Mouse (Mus musculus) kidney, postnatal 25 days (tissue): ENCODE measurements at regions not wholly inside any gene's neighbourhood (a gene's known extent, or its start where the extent isn't known, plus 50 kb on each side); places are given as distances from the start of the nearest gene placed in this dataset.

Source experiments
- DNase-seq, 2 experiments: peaks; one replicate each; pipeline ENCODE4 v3.0.0; 2021; ENCODE audit warnings: mixed read lengths in 2 of 2

DNA sequence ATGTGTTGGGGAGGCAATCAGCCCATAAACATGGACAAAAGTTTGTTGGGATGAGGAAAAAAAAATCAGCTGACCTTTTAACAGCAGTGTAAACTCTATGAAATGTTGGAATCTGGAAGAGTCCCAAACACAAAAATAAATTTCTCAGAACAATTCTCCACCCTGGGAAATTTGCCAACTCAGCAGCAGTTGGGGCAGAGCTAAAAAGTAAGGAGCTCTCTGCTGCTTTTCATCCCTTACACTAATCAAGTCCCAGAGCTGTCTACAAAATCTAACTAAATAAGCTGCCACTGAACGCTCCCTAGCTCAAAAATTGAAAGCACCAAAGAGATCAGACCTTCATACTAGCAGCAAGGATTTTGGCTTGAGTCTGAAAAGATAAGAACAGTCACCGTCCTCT lies 176.6 kb upstream of the Egflam start:
- DNase-seq: no peak

DNA sequence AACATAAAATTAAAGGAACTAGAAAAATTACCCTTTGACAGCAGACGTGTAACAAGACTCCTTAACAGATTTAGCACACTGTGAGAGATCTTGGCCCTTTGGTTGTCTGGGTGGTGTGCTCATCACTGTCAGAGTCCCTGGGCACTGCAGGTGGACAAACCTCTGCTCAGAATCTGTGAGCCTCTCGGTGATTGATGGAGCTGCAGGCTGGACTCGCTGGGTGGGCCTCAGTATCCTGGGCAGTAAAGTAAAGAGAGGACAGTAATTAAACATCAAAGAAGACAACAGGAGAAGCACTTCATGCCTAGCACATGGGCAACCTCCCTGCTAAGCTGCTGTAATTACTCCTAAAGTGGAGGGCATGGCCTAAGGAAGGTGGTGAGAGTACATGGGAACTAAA lies 180.2 kb upstream of the Egflam start:
- DNase-seq: no peak

DNA sequence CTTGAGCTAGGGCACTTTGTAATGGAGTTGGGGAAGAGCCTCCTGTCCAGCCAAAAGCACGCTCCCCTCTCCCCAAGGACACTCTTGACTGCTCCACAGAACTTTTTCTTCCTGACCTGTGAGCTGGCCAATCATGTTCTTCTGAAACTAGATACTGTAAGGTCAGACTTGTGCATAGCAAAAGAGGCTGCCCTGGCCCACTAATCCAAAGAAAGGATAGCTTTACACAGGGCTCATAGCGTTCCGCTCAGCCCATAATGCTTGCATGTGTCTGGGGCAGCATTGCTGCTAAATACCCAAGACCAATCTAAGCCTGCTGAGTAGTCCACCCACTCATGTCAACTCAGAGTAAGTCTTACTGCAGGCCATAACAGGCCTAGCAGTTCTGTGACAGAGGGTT lies 189.0 kb upstream of the Egflam start:
- no peak for DNase-seq

GRCm38 (mm10) chr15:7591486-7591885 lies 193.3 kb upstream of the Egflam start:
- no peak for DNase-seq

- DNase-seq: no peak
Observed at GRCm38 (mm10) chr15:7597335-7597734, 199.1 kb upstream of the Egflam start.

- no peak for DNase-seq
Observed at GRCm38 (mm10) chr15:7597805-7598204, 199.6 kb upstream of the Egflam start.

- DNase-seq: no peak
Observed at GRCm38 (mm10) chr15:7601540-7601939, 203.3 kb upstream of the Egflam start.

DNA sequence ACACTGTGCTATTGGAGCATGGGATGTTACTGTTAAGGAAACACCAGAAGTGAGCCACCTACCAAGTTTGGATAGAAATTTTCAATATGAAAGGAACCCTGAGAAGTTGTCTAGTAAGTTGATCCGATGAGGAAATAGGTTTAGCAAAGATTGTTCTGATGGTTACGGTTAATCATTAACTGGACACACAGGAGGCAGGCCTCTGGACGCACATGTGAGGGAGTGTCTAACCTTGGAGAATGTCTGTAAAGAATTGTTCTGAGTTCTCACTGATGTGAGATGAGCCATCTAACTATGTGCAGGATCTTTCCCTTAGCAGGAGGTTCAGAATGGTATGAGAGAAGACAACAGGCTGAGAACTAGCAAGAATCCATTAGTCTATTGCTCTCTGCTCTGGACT lies 205.8 kb upstream of the Gdnf start:
- DNase-seq: no peak

GRCm38 (mm10) chr15:7617954-7618353 lies 192.7 kb upstream of the Gdnf start:
- DNase-seq: no peak

GRCm38 (mm10) chr15:7623026-7623425 lies 187.6 kb upstream of the Gdnf start:
- DNase-seq: peak in 1 of 2 experiments; percentile 3

DNA sequence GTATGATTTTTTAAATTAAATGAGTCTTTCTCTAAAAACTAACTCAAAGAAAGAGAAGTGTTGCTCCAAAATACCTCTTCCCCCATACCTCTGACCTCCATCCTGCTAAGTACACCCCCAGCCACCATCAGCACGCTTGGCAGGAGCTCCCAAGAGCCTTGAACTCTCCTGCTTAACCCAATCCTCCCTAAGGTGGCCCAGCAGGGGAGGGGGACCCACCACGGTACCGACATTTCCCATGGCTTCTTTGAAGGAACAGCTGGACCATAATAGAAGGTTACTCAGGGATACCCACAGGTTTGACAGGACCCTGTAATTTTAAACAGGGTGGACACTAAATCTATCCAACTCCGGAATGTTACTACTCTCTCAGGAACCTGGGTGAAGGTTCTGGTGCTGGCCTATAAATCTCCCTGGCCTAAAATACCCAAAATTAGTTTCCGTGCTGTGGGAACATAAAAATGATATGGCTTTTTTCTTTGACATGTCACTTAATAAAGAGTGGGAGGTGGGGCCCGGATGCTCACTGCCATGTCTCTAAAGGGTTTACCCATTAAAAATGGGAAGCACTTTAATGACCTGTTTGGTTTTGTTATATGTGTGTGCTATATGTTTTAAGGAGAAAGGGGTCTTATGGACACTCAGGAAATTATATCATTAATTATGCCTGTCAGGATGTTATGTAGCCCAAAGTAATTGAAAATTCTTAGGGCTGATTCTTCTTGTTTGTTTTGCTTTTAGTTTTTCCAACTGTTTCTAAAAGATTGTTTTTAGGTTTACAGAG lies 185.8 kb upstream of the Gdnf start:
- DNase-seq: no peak

DNA sequence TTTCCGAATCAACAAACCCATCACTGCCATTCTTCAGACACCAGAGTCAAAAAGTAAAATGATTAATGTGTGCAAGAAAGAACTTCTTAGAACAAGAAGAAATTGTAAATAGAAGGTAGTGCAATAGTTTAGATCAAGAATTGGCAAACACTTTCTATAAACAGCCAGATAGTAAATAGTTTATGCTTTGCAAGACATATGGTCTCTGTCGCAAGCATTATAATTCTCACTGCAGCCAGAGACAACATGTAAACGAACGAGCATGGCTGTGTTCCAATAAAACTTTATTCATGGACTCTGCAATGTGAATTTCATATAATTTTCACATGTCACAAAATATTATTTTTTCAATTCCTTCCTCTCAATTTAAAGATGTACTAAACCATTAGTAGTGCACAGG lies 180.8 kb upstream of the Gdnf start:
- DNase-seq: no peak

DNA sequence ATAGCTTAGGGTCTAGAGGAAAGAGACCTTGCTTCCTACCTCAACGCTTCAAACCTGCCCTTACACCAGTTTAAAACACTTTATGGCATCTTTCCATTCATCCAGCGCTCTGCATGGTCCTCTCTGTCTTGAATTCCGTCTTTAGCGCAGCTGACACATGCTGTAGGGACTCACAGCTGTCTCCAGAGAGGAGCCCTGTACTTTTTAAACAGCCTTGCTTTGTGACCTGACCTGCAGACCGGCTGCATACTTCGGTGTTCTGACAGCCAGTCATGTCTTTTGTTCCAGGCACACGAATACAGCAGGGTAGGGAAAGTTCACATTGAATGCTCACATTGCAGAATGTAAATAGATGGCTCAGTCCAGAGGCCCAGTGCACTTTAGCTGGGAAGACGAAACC lies 175.4 kb upstream of the Gdnf start:
- DNase-seq: no peak

DNA sequence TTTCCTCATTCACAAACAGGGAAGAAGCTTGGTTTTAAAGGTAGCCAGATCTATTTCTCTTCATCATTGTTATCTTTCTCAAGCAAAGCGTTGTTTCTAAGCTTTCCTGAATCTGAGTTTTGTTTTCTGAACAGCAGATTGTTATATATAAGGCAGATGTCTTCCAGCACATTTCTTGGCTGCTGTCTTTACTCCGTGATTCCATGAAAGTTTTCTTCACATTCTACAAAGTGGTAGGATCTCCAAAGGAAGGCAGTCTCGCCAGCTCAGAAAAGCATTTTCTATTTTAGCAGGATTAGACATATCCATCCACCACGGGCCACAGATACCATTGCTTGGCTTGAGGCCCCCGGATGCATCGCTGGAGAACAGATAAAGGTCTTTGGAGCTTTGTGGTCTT lies 171.2 kb upstream of the Gdnf start:
- no peak for DNase-seq

GRCm38 (mm10) chr15:7642075-7642474 lies 168.6 kb upstream of the Gdnf start:
- DNase-seq: no peak

GRCm38 (mm10) chr15:7650705-7651104 lies 159.9 kb upstream of the Gdnf start:
- no peak for DNase-seq

GRCm38 (mm10) chr15:7663888-7664287 lies 146.8 kb upstream of the Gdnf start:
- no peak for DNase-seq

DNA sequence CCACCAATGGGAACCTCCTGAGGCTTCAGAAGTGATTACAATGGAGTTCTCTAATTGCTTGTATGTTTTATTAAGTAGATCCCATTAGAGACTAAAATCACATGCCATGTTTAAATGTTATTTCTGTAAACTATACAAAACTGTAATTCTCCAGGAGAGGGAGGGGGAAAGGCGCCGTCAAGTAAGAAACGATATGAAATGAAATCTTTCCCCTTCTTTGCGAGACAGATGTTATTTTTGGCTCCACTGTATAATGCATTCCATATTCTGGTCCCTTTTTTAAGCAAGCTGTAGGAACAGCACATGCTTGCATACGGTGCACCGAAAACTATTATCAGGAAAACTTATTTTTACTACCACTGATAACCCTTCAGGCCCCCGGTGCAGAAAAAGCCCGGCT lies 141.0 kb upstream of the Gdnf start:
- DNase-seq: no peak

DNA sequence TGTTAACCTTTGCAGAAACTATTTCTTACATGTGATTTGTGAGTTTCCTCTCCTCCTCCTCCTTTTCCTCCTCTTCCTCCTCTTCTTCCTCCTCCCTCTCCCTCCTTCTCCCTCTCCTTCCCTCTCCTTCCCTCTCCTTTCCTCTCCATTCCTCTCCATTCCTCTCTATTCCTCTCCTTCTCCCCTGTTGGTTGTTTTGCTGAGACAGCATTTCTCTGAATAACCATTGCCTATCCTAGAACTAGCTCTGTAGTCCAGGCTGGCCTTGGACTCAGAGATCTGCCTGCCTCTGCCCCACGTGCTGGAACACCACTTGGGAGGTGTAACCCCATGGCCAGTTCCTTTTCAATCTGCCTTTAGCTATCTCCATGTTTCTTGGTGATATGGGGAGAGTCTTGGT lies 133.7 kb upstream of the Gdnf start:
- no peak for DNase-seq

DNA sequence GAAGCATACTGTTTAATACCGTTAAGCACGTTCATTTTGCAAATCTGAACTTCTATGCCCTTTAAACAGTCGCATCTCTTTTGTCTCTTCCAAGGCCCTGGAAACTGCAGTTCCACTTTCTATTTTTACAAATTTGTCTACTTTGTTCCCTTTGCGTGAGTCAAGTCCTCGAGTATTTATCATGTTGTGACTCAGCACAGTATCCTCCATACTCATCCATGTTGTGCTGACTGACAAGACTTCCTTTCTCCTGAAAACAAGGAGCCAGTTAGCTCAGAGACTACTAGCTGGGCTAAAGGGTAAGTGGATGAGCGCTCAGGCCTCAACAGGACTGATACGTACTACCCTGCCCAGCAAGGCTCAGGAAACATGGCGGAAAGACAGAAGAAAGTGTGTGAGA lies 131.9 kb upstream of the Gdnf start:
- no peak for DNase-seq

- DNase-seq: no peak
Observed at GRCm38 (mm10) chr15:7681011-7681410, 129.6 kb upstream of the Gdnf start.

DNA sequence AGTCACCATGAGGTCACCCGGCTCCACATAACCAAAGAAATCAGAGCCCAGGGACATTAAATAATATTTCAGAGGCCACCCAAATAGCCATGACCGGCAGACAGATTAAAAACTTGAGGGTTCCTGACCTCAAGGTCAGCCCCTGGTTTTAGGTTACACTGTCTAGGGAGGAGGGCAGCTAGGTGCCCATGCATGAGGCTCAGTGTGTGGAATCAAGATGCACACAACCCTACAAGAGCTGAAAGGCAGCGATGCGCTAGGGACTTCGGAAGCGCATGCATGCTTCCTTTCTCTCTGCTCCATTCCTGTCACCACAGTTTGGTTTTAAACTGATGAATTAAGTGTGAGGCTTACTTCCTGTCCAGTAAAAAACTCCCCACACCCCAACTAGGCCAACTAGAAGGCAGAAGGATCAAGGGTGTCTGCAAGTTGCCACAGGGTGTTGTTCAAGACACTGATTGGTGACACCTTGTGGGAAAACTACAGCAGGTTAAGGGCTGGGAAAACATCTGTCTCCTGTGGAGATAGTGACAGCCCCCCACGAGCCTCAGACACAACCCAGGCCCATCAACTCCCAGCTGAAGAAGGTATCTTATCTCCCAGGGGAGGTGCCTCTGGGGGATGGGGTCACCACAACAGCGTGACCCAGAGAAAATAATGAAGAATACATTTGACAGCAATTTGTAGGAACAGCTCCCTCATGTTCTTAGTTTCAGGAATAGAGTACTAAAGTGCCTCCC lies 127.2 kb upstream of the Gdnf start:
- no peak for DNase-seq

DNA sequence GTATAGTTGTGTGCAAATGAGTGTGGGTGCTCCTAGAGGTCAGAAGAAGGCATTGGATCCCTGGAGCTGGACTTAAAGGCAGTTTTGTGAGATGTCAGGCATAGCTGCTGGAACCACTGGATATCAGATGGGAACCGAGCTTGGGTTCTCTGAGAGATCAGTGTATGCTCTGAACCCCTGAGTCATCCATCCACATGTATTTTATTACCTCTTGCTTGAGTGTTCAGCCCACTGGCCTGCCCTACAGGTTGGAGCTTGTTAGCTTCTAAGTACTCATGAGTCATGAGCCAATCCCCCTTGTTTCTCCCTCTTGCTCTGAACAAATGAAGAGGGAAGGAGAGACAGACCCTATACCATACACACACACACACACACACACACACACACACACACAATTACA lies 119.4 kb upstream of the Gdnf start:
- no peak for DNase-seq

- DNase-seq: no peak
Observed at GRCm38 (mm10) chr15:7692096-7692495, 118.5 kb upstream of the Gdnf start.

DNA sequence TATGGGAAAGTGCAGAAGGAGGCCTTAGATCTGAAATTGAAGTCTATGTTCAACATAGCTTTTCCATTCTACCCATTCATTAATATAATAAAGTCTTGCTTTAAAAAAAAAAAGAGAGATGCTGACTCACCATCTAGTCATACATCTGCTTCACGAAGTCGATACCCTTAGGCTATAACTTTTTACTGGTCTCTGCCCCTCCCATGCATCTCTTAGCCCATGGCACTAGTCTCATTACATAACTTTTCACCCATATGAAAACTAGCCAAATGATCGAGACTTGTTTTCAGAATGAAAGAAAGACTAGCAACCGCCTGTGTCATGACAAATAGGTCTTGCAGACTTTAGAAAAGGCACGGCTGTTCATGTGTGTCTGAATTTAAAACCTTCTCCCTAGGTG lies 116.6 kb upstream of the Gdnf start:
- no peak for DNase-seq
